Mouse (Mus musculus): ENCODE data around the gene Ano5. TPM values are rescaled to one million over a fixed set of nuclear protein-coding genes. Genes with fewer than 3 reads are reported as not detected.

The Ano5 gene
- polyA plus RNA-seq, 1 experiment: 0.95 TPM

- DNase-seq: no peak
- TF ChIP-seq CTCF (IDR thresholded peaks at IDR 0.05; ENCODE audit: borderline replicate concordance, insufficient read depth, low read depth, low read length) (no peak), POLR2A (IDR thresholded peaks at IDR 0.05; ENCODE audit: borderline replicate concordance, insufficient read depth, low read length) (no peak)
- H3K4me1 ChIP-seq (ENCODE audit: control insufficient read depth, insufficient read depth, low read length): no peaks in the 10 kb centered on the region
- WGBS: 72% methylated on average over 9 of the region's 9 CpGs
- no peaks in the 10 kb centered on the region for H3K27me3 ChIP-seq (ENCODE audit: control insufficient read depth, insufficient read depth, low read length)
- no peak overlapping the region for H3K27ac ChIP-seq (ENCODE audit: insufficient read depth, low read length)
- H3K4me3 ChIP-seq (replicated peaks; ENCODE audit: insufficient read depth, low read depth, low read length): no peak overlapping the region
Measured at GRCm38 (mm10) chr7:51632543-51633229, 121.9 kb downstream of the Ano5 start.

GRCm38 (mm10) chr7:51633230-51633844 is 122.5 kb downstream of the Ano5 start:
- Histone ChIP-seq H3K4me1 (ENCODE audit: control insufficient read depth, insufficient read depth, low read length) (no peaks in the 10 kb centered on the region), H3K27me3 (ENCODE audit: control insufficient read depth, insufficient read depth, low read length) (no peaks in the 10 kb centered on the region), H3K27ac (ENCODE audit: insufficient read depth, low read length) (no peak overlapping the region), H3K4me3 (replicated peaks; ENCODE audit: insufficient read depth, low read depth, low read length) (no peak overlapping the region)
- no peak for DNase-seq
- 38% methylated on average over 7 of the region's 7 CpGs for WGBS
- TF ChIP-seq POLR2A (IDR thresholded peaks at IDR 0.05; ENCODE audit: borderline replicate concordance, insufficient read depth, low read length) (no peak), CTCF (IDR thresholded peaks at IDR 0.05; ENCODE audit: borderline replicate concordance, insufficient read depth, low read depth, low read length) (no peak)

Other genes starting within 250 kb of the Ano5 start
- gene Slc17a6, start 111.0 kb downstream of the Ano5 start, polyA plus RNA-seq (2012; rRNA removed): 33.0 and 43.1 TPM in 2 replicates

All from cerebellum, adult 2 months (tissue).